Mouse (Mus musculus): Measurements from ENCODE around the gene Mrps18b. TPM values are rescaled to one million over a fixed set of nuclear protein-coding genes. Genes with fewer than 3 reads are reported as not detected.
"Not testable (repeated sequence)": the region's sequence is repeated elsewhere in the genome, so short reads cannot be mapped to it uniquely, and the experiment has no call there.

Gene Mrps18b
- total RNA-seq (2021): 10 to 100 TPM; 47.9 to 49.0 TPM
- long read RNA-seq, experiment 1, transcript Mrps18b-201 (7 exons, 1,079 nt): major isoform, 44 of 45 reads
- long read RNA-seq, experiment 1, partial matches to known transcripts: 0 of 45 reads
- long read RNA-seq, experiment 1, other reads (novel, unspliced or antisense): 1 of 45 reads
- long read RNA-seq, experiment 2, transcript Mrps18b-201 (7 exons, 1,079 nt): major isoform, 43 of 46 reads
- long read RNA-seq, experiment 2, partial matches to known transcripts: 0 of 46 reads
- long read RNA-seq, experiment 2, other reads (novel, unspliced or antisense): 0 of 46 reads

DNA sequence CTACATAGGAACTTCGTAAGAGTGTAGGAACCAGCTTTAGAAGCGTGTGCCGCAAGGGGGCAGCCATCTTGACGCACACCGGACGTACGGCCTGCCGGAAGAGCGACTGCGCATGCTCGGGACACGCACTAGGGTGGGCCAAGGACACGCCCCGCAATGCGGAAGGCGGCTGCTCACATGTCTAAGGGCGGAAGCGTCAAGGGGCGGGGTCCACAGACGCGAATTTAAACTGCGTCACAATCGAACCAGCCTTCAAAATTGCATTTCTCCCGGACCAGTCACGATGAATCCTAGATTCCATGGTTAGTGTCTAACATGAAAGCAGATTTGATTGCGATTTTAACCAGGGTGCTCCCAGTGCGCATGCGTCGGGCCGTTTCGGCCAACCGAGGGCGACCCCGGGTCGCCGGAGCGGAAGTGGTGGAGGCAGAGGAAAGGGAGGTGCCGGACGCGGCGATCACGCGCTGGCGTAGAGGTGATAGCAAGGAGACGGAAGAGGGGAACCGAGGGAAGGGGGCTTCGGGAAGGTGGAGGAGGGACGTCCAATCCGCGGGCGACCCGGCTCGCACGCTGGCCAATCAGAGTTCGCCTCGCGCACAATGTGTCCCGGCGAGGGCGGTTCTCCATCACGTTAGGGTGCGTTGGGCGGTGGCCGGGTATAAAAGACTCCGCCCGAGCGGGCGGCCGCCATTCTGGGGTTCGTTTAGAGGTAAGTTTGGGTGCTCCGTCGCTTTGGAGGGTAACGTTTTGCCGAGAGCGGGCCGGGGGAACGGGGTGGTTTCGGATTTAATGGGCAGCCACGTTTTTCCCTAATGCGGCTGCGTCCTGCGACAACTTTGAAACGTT is at the start of gene Mrps18b, which contains the start of gene Ppp1r10:
Gene Mrps18b (minus strand): TSS at position 93 of the 846 bp plus-strand sequence.
Gene Ppp1r10 (plus strand): TSS at position 138 of the 846 bp plus-strand sequence.
- intact Hi-C loops (cut with DNase I): no loop called here
- DNase-seq: peak; percentile 98

DNA sequence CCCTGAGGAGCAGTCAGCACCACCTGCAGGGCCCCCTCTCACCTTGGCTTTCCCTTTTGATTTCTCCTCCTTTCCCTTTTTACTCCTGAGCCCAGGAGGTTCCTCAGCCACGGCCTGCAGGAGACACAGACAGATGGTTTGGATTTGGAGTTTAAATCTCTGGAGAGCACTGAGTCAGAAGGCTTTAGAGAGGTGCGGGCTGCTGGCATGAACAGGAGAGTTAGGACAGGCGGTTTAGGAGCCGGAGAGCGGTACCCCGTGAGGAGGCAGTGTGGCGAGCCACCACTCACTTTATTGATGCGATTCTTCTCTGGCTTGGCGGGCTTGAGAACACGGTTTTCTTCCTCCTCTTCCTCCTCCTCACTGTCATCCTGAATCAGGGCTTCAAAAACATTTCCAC is 47.1 kb upstream of the Mrps18b start:
- no peak for DNase-seq
- intact Hi-C loops (cut with DNase I): no loop called here

DNA sequence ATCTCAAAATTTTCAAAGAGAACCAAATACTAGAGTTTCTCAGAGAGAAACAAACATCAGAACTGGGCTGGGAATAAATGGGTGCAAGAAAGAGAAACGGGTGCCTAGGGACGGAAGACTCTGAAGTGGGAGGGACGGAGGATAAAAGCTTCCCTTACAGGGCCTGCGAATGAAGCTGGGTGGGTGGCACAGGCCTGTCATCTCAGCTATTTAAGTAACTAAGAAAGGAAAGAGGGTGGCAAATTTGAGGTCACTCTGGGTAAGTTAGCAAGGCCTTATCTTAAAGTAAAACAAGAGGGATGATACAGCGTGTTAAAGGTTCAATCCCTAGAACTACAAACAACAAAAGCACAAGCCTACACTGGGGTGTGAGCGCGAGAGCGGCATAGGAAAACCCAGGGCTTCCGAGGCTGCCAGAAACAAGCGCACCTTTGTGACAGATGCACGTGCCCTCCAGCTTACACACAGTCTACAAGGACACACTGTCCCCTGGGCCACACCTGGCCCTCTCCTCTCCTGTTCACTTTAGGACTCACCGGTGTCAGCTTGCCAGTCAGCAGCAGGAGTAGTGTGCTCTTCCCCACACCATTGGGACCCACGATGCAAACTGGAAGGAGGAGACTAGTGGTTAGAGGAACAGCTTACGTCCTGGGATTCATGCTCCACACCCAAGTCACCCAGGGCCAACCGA is 42.5 kb upstream of the Mrps18b start:
- no peak for DNase-seq
- intact Hi-C loops (cut with DNase I): no loop called here

DNA sequence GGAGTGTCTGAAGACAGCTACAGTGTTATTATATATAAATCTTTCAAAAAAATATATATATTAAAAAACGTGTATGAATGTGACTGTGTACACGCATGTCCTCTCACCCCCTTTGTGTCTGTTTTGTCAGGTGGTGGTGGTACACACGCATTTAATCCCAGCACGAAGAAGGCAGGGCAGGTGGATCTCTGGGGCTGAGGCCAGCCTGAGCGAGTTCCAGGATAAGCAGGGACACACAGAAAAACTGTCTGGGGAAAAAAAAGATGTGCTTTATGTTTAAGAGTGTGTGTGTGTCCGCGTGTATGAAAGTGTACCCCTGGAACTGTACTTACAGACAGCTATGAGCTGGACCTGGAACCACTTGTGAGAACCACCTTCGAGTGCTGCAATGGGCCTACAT is 38.5 kb upstream of the Mrps18b start:
- intact Hi-C loops (cut with DNase I): no loop called here

DNA sequence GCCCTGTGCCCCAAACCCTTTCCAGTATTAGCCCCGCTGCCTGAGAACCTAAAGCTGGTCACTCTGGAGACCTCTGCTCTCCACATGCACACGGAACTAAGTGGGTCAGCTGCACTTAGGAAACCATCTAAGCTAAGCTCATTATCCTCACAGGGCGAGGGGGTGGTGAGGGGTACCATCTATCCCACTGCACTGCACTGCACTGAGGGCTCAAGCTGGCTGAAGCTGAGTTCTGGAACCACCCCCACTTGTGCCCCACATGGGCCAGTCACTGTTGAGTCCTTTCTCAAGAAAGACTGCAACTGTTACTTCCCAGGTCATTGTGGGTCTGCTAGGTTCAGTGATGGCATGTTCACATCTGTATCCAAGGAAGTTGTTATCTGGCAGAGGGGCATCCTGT is 36.4 kb upstream of the Mrps18b start:
- intact Hi-C loops (cut with DNase I); DNase-seq: not testable (repeated sequence)

More for the DNA sequence above, 38.5 kb upstream of the Mrps18b start:
- no peak for DNase-seq

DNA sequence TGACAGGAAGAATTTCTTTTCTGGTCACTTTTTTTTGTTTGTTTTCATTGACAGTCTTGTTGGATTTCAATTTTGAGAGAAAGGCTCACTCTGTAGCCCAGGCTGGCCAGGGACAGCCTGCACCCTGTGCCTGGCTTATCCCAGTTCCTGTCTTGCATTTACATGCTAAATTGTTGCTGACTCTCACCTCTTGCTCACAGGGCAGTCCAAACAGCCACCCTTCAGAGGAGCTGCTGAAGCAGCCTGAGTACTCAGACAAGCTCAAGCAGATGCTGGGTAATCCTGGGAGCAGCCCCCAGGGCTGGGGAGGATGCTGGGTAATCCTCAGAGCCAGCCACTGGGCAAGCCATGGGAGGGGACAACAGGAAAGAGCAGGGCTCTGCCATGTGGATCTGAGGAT is 34.8 kb upstream of the Mrps18b start:
- DNase-seq; intact Hi-C loops (cut with DNase I): not testable (repeated sequence)

DNA sequence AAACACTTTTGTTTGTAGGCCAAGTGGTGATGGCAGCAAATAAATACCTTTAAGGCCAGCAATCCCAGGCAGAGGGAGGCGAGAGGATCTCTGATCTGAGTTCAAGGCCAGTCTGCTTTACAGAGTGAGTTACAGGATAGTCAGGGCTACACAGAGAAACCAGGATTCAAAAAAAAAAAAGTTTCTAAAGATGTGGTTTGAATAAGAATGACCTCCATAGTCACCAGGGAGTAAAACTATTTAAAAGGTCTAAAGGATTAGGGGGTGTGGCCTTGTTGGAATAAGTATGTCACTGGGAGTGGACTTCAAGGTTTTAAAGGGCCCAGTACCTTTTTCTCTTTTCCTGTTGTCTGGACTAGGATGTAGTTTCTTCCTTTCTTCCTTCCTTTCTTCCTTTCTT is 23.8 kb upstream of the Mrps18b start:
- intact Hi-C loops (cut with DNase I): loop anchor here (5.0 to 10.0 kb wide), 3 partner anchors 125 to 255 kb away; partner anchors contain the start of gene H2-T3
- no peak for DNase-seq

DNA sequence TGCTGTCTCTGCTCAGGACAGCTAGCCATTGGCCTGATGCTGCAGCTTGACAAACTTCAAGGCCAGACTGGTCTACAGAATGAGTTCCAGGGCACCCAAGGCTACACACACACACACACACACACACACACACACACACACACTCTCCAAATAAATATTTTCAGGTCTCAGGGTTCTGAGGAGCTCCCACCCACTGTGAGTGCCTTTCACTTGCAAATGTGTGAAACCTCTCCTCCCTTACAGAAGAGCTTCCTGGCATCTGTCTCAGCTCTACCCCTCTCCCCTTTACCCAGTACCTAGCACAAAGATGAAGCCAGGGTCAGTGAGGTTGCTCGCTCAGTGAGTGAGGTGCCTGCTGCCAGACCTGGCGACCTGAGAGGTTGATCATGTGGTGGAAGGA is 22.9 kb upstream of the Mrps18b start:
- intact Hi-C loops (cut with DNase I): loop anchor here (5.0 to 10.0 kb wide), 3 partner anchors 126 to 256 kb away; partner anchors contain the start of gene H2-T3
- DNase-seq: no peak

DNA sequence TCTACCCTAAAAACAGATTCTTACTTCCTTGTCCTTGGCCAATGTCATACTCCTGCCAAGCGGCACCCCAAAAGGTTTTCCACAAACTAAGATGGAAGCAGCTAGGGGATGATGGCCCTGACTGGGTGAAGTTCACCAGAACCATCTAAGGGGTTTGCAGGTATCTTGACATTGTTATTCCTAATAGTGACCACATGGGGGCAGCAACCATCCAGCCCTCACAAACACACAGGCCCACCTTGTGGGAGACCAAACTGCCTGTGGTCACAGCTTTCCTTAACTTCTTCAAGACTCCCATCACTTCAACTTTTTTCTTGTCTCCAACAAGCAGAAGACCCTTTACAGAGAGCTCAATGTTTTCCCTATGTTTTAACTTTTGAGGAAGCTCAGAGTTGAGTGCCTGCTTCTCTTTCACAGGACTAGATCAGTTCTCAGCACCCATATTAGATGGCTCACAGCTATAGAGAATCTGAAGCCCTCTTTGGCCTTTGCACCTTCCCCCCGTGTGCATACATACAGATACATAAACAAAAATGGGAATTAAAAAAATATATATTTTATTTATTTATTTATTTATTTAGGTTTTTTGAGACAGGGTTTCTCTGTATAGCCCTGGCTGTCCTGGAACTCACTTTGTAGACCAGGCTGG is 21.6 kb upstream of the Mrps18b start:
- DNase-seq: peak; percentile 44 to 52
- intact Hi-C loops (cut with DNase I): loop anchor here (1.0 to 10.0 kb wide), 4 partner anchors 55 to 257 kb away; partner anchors contain the start of gene H2-T3

DNA sequence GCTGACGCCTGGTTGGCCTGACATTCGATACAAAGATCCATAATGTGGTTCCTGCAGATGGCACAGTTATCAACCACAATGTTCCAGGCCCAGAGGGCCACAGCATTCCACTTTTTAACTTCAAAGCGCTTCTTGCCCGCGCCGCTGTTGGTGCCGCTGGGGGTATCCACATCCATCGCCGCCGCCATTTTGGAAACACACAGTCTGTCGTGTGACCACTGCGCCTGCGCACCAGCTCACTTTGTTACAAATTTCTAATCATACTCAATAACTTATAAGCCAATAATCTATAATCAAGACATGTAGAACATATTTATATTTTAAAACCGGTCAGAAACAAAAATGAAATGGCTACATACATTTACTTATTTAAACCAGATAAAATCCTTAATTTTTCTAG is 19.6 kb upstream of the Mrps18b start:
- intact Hi-C loops (cut with DNase I): loop anchor here (5.0 to 10.0 kb wide), 3 partner anchors 129 to 259 kb away; partner anchors contain the start of gene H2-T3
- DNase-seq: not testable (repeated sequence)

DNA sequence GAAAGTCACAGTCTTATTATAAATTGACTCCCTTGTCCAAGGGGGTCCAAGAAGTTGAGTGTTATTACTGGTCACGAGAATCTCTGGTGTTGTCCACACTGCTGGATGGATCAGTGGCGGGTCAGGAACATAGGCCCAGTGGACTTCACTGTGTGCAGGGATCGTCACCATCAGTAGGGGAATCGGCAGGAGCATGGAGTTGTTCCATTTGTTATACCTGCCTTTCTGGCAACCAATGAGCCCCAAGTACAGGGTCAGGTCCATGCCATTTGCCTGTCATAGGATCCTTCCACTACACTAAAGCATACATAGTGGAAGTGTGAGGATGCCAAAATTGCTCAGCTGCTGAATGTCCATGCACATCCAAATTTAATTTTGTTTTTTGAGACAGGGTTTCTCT is 16.4 kb upstream of the Mrps18b start:
- intact Hi-C loops (cut with DNase I): loop anchor here (10.0 kb wide), 2 partner anchors 132 to 262 kb away; partner anchors contain the start of gene H2-T3
- DNase-seq: no peak

DNA sequence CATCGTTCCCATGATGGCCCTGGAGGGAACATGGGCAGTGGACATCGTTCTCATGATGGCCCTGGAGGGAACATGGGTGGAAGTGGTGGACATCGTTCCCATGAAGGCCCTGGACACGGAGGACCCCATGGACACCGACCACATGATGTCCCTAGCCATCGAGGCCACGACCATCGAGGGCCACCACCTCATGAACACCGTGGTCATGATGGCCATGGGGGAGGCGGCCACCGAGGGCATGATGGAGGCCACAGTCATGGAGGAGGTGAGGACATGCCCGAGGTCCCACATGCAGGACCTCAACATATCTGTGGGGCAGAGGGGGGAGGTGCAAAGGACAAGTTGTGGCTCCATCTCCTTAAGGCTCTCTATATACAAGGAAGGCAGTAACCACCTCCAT is 14.4 kb upstream of the Mrps18b start:
- intact Hi-C loops (cut with DNase I): loop anchor here (10.0 kb wide), 2 partner anchors 134 to 264 kb away; partner anchors contain the start of gene H2-T3
- DNase-seq: no peak

DNA sequence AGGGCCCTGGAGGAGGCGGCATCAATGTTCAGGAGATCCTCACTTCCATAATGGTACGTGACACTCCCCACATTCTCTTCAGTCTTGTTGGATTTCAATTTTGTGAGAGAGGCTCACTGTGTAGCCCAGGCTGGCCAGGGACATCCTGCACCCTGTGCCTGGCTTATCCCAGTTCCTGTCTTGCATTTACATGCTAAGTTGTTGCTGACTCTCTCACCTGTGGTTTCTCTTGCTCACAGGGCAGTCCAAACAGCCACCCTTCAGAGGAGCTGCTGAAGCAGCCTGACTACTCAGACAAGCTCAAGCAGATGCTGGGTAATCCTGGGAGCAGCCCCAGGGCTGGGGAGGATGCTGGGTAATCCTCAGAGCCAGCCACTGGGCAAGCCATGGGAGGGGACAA is 13.3 kb upstream of the Mrps18b start:
- DNase-seq: no peak
- intact Hi-C loops (cut with DNase I): no loop called here

DNA sequence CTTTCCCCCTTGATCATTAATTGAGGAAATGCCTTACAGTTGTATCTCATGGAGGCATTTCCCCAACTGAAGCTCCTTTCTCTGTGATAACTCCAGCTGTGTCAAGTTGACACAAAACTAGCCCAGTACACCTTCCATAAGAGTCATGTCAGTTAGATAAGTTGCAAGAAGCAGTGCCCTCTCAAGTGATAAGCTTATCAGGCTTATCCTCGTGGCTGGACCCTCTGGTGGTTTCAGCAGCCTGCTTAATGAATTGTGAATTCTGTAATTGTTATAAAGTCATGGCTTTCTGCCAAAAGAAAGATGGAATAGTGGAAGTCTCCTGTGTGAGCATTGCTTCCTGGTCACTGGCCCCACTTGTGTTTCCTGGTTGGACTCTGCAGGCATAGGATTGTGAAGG is 11.3 kb upstream of the Mrps18b start:
- DNase-seq: no peak
- intact Hi-C loops (cut with DNase I): no loop called here

DNA sequence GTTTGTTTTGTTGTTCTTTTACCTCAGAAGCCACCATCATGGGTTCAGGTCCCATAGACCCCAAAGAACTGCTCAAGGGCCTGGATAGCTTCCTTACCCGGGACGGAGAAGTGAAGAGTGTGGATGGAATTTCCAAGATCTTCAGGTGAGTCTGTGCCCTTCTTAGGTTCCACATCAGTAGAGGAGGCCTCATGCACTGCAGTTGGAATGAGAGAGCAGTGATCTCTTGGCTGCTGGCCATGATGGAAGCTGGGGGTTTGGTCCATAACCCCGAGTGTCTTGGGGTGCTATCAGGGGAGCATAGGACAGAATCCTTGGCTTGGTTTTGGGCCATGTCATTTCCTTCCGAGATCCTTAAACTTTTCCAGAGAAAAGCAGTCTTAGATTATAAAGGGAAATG is 7.1 kb upstream of the Mrps18b start:
- DNase-seq: no peak
- intact Hi-C loops (cut with DNase I): no loop called here

DNA sequence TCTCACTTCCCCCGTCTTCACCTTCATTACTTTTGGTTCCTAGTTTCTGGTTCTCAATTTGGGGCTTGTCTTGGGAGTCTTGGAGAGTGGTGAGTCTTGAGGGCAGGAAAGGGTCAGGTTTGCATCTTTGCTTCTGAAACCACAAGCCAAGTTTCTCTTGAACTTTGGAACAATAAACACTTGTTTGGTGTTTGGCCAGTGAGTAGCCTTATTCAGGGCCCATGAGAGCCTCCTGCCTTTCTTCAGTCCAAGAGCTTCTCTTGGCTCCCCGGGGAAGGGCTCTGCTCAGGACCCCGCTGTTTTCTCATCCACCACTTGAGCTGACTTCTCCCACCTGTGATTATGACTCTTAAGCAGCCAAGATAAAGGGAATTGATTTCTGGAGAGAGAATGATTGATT is 6.4 kb upstream of the Mrps18b start:
- DNase-seq: no peak
- intact Hi-C loops (cut with DNase I): no loop called here

DNA sequence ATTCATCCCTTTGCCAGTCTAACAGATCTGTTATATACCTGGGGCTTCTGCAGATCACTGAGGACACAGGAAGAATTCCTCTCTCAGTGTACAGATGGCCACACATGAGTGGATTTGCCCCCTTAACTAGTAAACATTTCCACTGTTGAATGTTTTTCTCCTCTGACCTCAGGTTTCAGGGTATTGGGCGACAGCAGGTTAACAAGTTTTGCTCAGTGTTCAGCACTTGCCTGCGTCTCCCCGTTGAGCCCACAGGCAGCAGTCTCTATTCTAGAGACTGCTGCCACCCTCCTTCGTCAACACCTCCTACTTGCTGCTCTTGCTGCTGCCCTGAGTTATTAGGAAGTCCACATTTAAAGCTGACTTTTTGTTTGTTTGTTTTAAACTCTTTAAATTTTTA is 5.5 kb upstream of the Mrps18b start:
- no peak for DNase-seq
- intact Hi-C loops (cut with DNase I): no loop called here

DNA sequence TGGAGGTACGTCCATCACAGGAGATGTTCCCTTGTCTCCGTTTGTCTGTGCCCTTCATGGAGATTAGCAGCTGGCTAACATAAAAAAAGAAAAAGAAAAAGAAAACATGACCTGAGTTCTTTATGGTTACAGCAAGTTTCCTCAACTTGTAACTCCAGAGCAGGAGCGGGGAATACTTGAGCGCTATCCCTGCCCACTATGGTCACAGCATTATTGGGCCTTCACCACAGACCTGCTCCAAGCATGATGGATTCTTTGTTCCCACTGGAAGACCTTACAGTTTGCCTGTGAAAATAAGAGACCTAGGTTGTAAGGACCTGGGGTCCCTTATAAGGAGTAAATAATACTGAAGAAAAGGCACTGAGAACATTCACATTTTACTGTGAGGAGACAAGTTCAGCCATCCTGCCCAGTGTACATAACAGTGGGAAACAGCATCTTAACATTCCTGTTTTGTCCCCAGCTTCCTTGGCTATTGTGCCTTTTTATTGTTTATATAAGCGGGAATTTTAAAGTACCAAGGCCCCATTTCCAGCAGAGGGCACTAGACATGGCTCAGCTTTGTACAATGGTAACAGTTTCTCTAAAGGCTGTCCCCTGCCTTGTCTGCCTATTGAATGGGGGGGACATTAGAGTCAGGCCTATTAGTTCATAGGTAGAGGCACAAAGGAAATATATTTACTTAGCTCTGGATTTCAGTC is 4.8 kb upstream of the Mrps18b start:
- peak in 1 of 2 experiments; percentile 48 for DNase-seq
- intact Hi-C loops (cut with DNase I): no loop called here

DNA sequence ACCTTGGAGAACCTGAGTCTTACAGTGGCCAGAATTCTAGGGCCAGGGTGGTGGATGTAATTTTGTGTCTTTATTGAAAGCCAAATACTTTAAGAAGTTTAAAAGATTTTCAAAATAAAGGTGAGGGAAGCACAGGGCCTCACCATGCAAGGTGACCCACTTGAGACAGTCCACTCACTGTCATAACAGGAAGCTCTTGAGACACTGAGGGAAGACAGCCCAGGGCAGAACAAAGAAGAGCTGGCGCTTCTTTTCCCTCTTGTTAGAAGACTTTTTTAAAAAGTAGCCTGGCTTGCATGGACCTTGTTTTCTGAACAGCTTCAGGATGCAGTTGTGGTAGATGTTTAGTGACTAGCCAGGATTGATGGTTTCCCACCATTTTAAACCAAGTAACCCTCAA is 4.2 kb upstream of the Mrps18b start:
- intact Hi-C loops (cut with DNase I): no loop called here
- DNase-seq: no peak
